Mouse (Mus musculus): ENCODE results near the gene Megf8. TPM values are rescaled to one million over a fixed set of nuclear protein-coding genes. Genes with fewer than 3 reads are reported as not detected.

Megf8 gene
- total RNA-seq, 4 experiments from 2014 or later = 33.9 to 35.8 (median 34.8) TPM

- no peak for DNase-seq (ENCODE audit: low spot score)
Measured at GRCm38 (mm10) chr7:25401551-25401950, 84.6 kb downstream of the Megf8 start.

GRCm38 (mm10) chr7:25401986-25402385 is 85.0 kb downstream of the Megf8 start:
- no peak for DNase-seq (ENCODE audit: low spot score)

GRCm38 (mm10) chr7:25402671-25403101 is 85.7 kb downstream of the Megf8 start:
- no peak for DNase-seq (ENCODE audit: low spot score)

GRCm38 (mm10) chr7:25406468-25406867 is 89.5 kb downstream of the Megf8 start:
- no peak for DNase-seq (ENCODE audit: low spot score)

GRCm38 (mm10) chr7:25409114-25409760 is 92.3 kb downstream of the Megf8 start:
- no peak for DNase-seq (ENCODE audit: low spot score)

GRCm38 (mm10) chr7:25410969-25411615 is 94.1 kb downstream of the Megf8 start:
- DNase-seq (ENCODE audit: low spot score) = no peak

- no peak for DNase-seq (ENCODE audit: low spot score)
Measured at GRCm38 (mm10) chr7:25411861-25412260, 94.9 kb downstream of the Megf8 start.

- no peak for DNase-seq (ENCODE audit: low spot score)
Measured at GRCm38 (mm10) chr7:25412833-25413441, 96.0 kb downstream of the Megf8 start, which contains the start of gene Cxcl17. Gene Cxcl17, minus strand, starts transcription at chr7:25412886.

Other genes starting within 250 kb of the Megf8 start
- 1 to 10 TPM; 3.7 to 4.5 (median 3.8) TPM for gene Grik5, start 244.8 kb upstream of the Megf8 start, total RNA-seq (2022)
- gene Zfp574, start 244.6 kb upstream of the Megf8 start, total RNA-seq (2022) = 10 to 100 TPM in 1 of 4 experiments, 1 to 10 TPM in 3; 7.9 to 10.0 (median 9.0) TPM
- gene Pou2f2, start 137.4 kb upstream of the Megf8 start, total RNA-seq (2022) = under 1 TPM; 0.49 to 0.72 (median 0.55) TPM
- 10 to 100 TPM; 14.0 to 23.0 (median 17.2) TPM for gene Dedd2, start 96.5 kb upstream of the Megf8 start, total RNA-seq (2022)
- 10 to 100 TPM in 2 of 4 experiments, 1 to 10 TPM in 2; 9.0 to 12.3 (median 9.9) TPM for gene Zfp526, start 95.7 kb upstream of the Megf8 start, total RNA-seq (2022)
- gene Gsk3a, start 79.3 kb upstream of the Megf8 start, total RNA-seq (2022) = 10 to 100 TPM; 66.1 to 71.3 (median 68.3) TPM
- 10 to 100 TPM; 17.2 to 22.5 (median 21.2) TPM for gene Erf, start 66.4 kb upstream of the Megf8 start, total RNA-seq (2022)
- gene Cic, start 49.5 kb upstream of the Megf8 start, total RNA-seq (2022) = 10 to 100 TPM; 52.0 to 71.5 (median 59.6) TPM
- gene Pafah1b3, start 19.2 kb upstream of the Megf8 start, total RNA-seq (2022) = 1 to 10 TPM; 3.9 to 4.6 (median 3.9) TPM
- gene Prr19, start 15.8 kb upstream of the Megf8 start, total RNA-seq (2022) = not detected
- gene Tmem145, start 11.1 kb upstream of the Megf8 start, total RNA-seq (2022) = under 1 TPM in 1 of 4 experiments, not detected in 3; 0.14 TPM
- gene Cnfn, start 52.6 kb downstream of the Megf8 start, total RNA-seq (2022) = not detected
- gene Lipe, start 81.5 kb downstream of the Megf8 start, total RNA-seq (2022) = 10 to 100 TPM; 34.3 to 45.6 (median 40.1) TPM
- gene Cxcl17, start 95.7 kb downstream of the Megf8 start, total RNA-seq (2022) = not detected
- gene Ceacam1, start 160.4 kb downstream of the Megf8 start, total RNA-seq (2022) = 10 to 100 TPM; 10.7 to 13.9 (median 12.5) TPM
- gene Ceacam2, start 222.7 kb downstream of the Megf8 start, total RNA-seq (2022) = 1 to 10 TPM; 1.9 to 2.4 (median 2.1) TPM

Data from heart, adult 8-10 months (tissue).